Mouse (Mus musculus) right cerebral cortex, adult 18-20 months (tissue): ENCODE data around the gene Gm19426.
"Not testable (repeated sequence)": the region's sequence is repeated elsewhere in the genome, so short reads cannot be mapped to it uniquely, and the experiment has no call there.

Source experiments
- DNase-seq: peaks from one replicate; pipeline ENCODE4 v3.0.0; 2022; ENCODE audit warnings: mixed read lengths

The Gm19426 gene

GRCm38 (mm10) chr2:84742451-84743283 is 788 bp downstream of the Gm19426 start:
- DNase-seq, result no peak

GRCm38 (mm10) chr2:84741841-84742450 is 1.5 kb downstream of the Gm19426 start:
- DNase-seq, result no peak

- DNase-seq, result no peak
Measured at GRCm38 (mm10) chr2:84740608-84741333, 2.7 kb downstream of the Gm19426 start.

GRCm38 (mm10) chr2:84738271-84738911 is 5.1 kb downstream of the Gm19426 start:
- DNase-seq, result no peak

- DNase-seq, result no peak
Measured at GRCm38 (mm10) chr2:84737451-84737925, 6.0 kb downstream of the Gm19426 start.

GRCm38 (mm10) chr2:84736312-84737161 is 6.9 kb downstream of the Gm19426 start:
- no peak for DNase-seq

GRCm38 (mm10) chr2:84735346-84735920 is 8.0 kb downstream of the Gm19426 start:
- DNase-seq, result no peak

- no peak for DNase-seq
Measured at GRCm38 (mm10) chr2:84734919-84735318, 8.5 kb downstream of the Gm19426 start.

GRCm38 (mm10) chr2:84734351-84734864 is 9.0 kb downstream of the Gm19426 start:
- no peak for DNase-seq

- peak; percentile 80 for DNase-seq
Measured at GRCm38 (mm10) chr2:84733579-84734300, 9.7 kb downstream of the Gm19426 start, which contains the start of gene Ypel4. Gene Ypel4 (plus strand): TSS chr2:84734058.

- DNase-seq, result no peak
Measured at GRCm38 (mm10) chr2:84732394-84732793, 11.1 kb downstream of the Gm19426 start.

- DNase-seq, result no peak
Measured at GRCm38 (mm10) chr2:84731206-84731605, 12.2 kb downstream of the Gm19426 start.

- not testable (repeated sequence) for DNase-seq
Measured at GRCm38 (mm10) chr2:84728191-84728590, 15.3 kb downstream of the Gm19426 start.

- peak; percentile 98 for DNase-seq
Measured at GRCm38 (mm10) chr2:84727172-84727858, 16.1 kb downstream of the Gm19426 start, which contains the start of gene Clp1. Gene Clp1 (minus strand): TSS chr2:84727350.

GRCm38 (mm10) chr2:84726716-84727115 is 16.7 kb downstream of the Gm19426 start:
- no peak for DNase-seq

GRCm38 (mm10) chr2:84725770-84726169 is 17.7 kb downstream of the Gm19426 start:
- DNase-seq, result no peak

GRCm38 (mm10) chr2:84723856-84724255 is 19.6 kb downstream of the Gm19426 start:
- DNase-seq, result no peak

GRCm38 (mm10) chr2:84721182-84721581 is 22.3 kb downstream of the Gm19426 start:
- DNase-seq, result no peak

- DNase-seq, result no peak
Measured at GRCm38 (mm10) chr2:84720718-84721117, 22.7 kb downstream of the Gm19426 start.

GRCm38 (mm10) chr2:84717357-84717756 is 26.1 kb downstream of the Gm19426 start:
- DNase-seq, result no peak
